Mouse (Mus musculus) midbrain, embryonic 11.5 days (tissue): ENCODE data around the gene Mchr1. TPM values are rescaled to one million over a fixed set of nuclear protein-coding genes. Genes with fewer than 3 reads are reported as not detected.

Experiments
- ATAC-seq: fragments of 200-750 bp; cut with Nextera tagmentation; 2 replicates; pipeline ENCODE4 v1.8.0; 2017; ENCODE audit warnings: moderate TSS enrichment, moderate library complexity; ENCODE audit not compliant: low FRiP score
- DNase-seq: peaks from one replicate; pipeline ENCODE4 v3.0.0; 2015; ENCODE audit warnings: low spot score; ENCODE audit errors: missing footprints
- H3K27ac ChIP-seq: fragments of 300-500 bp; sonication (generic); 2 replicates; pipeline ENCODE4 v1.5.1; 2014; ENCODE audit warnings: low read depth, low read length
- H3K27me3 ChIP-seq: fragments of 300-500 bp; sonication (generic); 2 replicates; pipeline ENCODE4 v1.6.1; 2014; ENCODE audit warnings: mild to moderate bottlenecking, low read length, moderate library complexity, mixed read lengths; ENCODE audit not compliant: control insufficient read depth, insufficient read depth
- H3K36me3 ChIP-seq: fragments of 300-500 bp; sonication (generic); 2 replicates; pipeline ENCODE4 v1.6.1; 2014; ENCODE audit warnings: mild to moderate bottlenecking, low read length, moderate library complexity, mixed read lengths; ENCODE audit not compliant: control insufficient read depth, insufficient read depth
- H3K4me1 ChIP-seq: fragments of 300-500 bp; sonication (generic); 2 replicates; pipeline ENCODE4 v1.6.1; 2014; ENCODE audit warnings: low read length; ENCODE audit not compliant: control insufficient read depth, insufficient read depth
- H3K4me2 ChIP-seq: fragments of 300-500 bp; sonication (generic); 2 replicates; pipeline ENCODE4 v1.6.1; 2014; ENCODE audit warnings: mild to moderate bottlenecking, moderate library complexity
- H3K4me3 ChIP-seq: fragments of 300-500 bp; sonication (generic); 2 replicates; pipeline ENCODE4 v1.5.1; 2014; ENCODE audit warnings: low read depth, low read length
- H3K9ac ChIP-seq: fragments of 300-500 bp; sonication (generic); 2 replicates; pipeline ENCODE4 v1.6.1; 2014; ENCODE audit warnings: low read length
- H3K9me3 ChIP-seq: fragments of 300-500 bp; sonication (generic); 2 replicates; pipeline ENCODE4 v1.6.1; 2016; ENCODE audit warnings: low read length; ENCODE audit not compliant: control insufficient read depth
- WGBS: fragments of 180-500 bp; shearing (Covaris S2); extraction: QIAGEN DNeasy Blood & Tissue Kit; methylation state at CpG from one replicate; pipeline ENCODE4 v1.1.7; 2014; 5-methylcytosine and 5-hydroxymethylcytosine counted together
- polyA plus RNA-seq: library from polyadenylated mRNA; unstranded; fragments of >200 nt; fragmentation: Nextera tagmentation; extraction: Ambion mirVana; gene quantifications from 2 replicates; pipeline ENCODE4 v1.2.1, GENCODE M21; 2014

Gene Mchr1
- polyA plus RNA-seq, 1 experiment from 2014 or later = 0.74 TPM

DNA sequence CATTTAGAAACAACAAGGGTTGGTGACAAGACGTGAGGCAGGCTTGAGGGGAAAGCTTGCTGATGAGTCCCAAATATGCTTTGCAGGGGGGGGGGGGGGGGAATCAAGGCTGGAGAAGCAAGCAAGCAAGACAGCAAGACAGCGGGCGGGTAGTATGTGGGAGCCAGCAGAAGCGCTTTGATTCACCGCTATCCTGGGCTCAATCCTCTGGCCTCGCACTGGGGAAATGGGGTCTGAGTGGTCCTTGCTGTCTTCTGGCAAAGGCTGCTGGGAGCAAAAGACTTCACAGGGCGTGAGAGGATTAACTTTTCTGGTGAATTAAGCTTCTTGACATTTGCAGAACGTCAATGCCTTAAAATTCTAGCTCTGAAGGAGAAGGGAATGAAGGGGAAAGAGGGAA lies 763 bp downstream of the Mchr1 start:
- H3K36me3 ChIP-seq = no peaks in the 10 kb centered on the region
- peak overlapping the region; percentile 56 for H3K9ac ChIP-seq
- H3K4me3 ChIP-seq = peak overlapping the region; percentile 37
- 1% methylated on average over 8 of the region's 8 CpGs for WGBS
- H3K27ac ChIP-seq = no peak overlapping the region
- H3K4me2 ChIP-seq = peak overlapping the region; percentile 78
- no peaks in the 10 kb centered on the region; the same call in 1 of the 2 replicates for H3K27me3 ChIP-seq
- ATAC-seq (no peak), DNase-seq (peak; percentile 84)
- peaks cover 12% of the 10 kb centered on the region; the same call in 1 of the 2 replicates for H3K4me1 ChIP-seq
- no peaks in the 10 kb centered on the region for H3K9me3 ChIP-seq

DNA sequence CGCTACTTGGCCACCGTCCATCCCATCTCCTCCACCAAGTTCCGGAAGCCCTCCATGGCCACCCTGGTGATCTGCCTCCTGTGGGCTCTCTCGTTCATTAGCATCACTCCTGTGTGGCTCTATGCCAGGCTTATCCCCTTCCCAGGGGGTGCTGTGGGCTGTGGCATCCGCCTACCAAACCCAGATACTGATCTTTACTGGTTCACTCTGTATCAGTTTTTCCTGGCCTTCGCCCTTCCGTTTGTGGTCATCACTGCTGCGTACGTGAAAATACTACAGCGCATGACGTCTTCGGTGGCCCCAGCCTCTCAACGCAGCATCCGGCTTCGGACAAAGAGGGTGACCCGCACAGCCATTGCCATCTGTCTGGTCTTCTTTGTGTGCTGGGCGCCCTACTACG lies 2.2 kb downstream of the Mchr1 start:
- WGBS = 92% methylated on average over 18 of the region's 18 CpGs
- no peaks in the 10 kb centered on the region; the same call in 1 of the 2 replicates for H3K27me3 ChIP-seq
- DNase-seq (peak; percentile 31), ATAC-seq (no peak)
- H3K27ac ChIP-seq = no peak overlapping the region
- peaks cover 12% of the 10 kb centered on the region; the same call in 1 of the 2 replicates for H3K4me1 ChIP-seq
- H3K9me3 ChIP-seq = no peaks in the 10 kb centered on the region
- no peak overlapping the region for H3K4me3 ChIP-seq
- H3K36me3 ChIP-seq = no peaks in the 10 kb centered on the region
- H3K9ac ChIP-seq = no peak overlapping the region
- no peak overlapping the region for H3K4me2 ChIP-seq

DNA sequence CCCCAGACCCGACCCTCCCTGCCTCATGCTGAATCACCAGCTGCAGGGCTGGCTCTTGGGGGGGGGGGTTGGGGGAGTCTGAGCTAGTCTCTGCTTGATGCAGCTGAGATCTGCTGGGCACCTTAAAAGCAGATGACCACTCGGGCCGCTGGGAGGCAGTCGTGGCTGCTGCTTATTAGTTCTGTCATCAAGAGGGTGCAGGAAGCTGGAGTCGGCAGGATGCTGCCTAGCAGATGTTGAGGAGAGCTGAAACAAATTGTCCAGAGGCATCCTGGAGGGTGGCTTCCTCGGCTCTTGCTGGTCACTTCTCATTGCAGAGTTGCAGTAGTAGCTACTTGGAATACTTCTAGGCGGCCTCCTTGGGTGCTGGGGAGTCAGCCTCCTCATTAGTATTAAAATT lies 4.0 kb downstream of the Mchr1 start:
- ATAC-seq = no peak
- WGBS = 22% methylated on average over 7 of the region's 7 CpGs

DNA sequence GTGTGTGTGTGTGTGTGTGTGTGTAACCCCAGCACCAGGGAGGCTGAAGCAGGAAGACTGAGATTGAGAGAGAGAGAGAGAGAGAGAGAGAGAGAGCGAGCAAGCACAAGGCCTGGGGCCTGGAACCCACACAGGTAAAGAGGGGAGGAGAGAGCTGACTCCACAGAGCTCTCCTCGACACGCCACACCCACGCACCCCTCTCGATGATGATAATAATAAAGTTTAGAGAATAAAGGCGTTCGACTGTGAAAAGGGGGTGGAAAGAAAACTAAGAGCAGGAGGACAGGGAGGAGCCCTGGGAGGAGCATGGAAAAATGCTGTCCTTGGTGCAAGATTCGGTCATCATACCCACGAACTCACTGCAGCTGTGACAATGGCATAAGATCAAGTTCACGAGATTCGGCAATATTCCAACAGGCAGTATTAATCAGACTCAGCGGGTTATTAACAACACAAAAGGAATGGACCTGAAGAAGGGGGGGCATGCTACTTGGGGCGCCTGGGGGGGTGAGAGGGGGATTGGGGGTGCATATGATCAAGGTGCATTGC lies 4.6 kb downstream of the Mchr1 start:
- no peak overlapping the region for H3K4me3 ChIP-seq
- H3K9me3 ChIP-seq = no peaks in the 10 kb centered on the region
- no peak overlapping the region for H3K4me2 ChIP-seq
- no peak overlapping the region for H3K9ac ChIP-seq
- H3K36me3 ChIP-seq = no peaks in the 10 kb centered on the region
- peak; percentile 45 for DNase-seq
- 77% methylated on average over 13 of the region's 13 CpGs for WGBS
- no peaks in the 10 kb centered on the region; the same call in 1 of the 2 replicates for H3K27me3 ChIP-seq
- H3K4me1 ChIP-seq = peaks cover 12% of the 10 kb centered on the region; the same call in 1 of the 2 replicates
- H3K27ac ChIP-seq = no peak overlapping the region
- no peak for ATAC-seq

More for the DNA sequence above, 4.0 kb downstream of the Mchr1 start:
- DNase-seq = peak; percentile 86
- no peaks in the 10 kb centered on the region for H3K36me3 ChIP-seq
- no peaks in the 10 kb centered on the region for H3K9me3 ChIP-seq
- no peak overlapping the region for H3K4me3 ChIP-seq
- no peak overlapping the region for H3K27ac ChIP-seq
- H3K4me2 ChIP-seq = no peak overlapping the region
- H3K9ac ChIP-seq = no peak overlapping the region
- peaks cover 12% of the 10 kb centered on the region; the same call in 1 of the 2 replicates for H3K4me1 ChIP-seq
- H3K27me3 ChIP-seq = no peaks in the 10 kb centered on the region; the same call in 1 of the 2 replicates

DNA sequence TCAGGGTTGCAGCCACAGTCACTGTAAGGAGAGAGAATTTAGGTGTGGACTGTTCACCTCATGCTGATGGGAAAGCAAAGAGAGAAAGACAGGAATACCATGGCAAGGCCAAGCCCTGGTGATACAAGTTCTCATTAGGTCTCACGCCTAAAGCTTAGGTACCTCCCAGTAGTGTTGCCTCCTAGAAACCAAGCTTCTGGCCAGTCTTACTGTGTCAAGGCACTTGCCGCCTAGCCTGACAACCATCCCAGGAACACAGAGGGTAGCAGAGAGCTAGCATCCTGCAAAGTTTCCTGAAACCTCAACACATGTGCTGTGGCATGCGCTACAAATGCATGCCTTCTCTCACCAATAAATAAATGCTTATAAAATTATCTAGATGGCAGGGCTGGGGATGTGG lies 11.6 kb downstream of the Mchr1 start:
- H3K4me3 ChIP-seq = no peak overlapping the region
- H3K27ac ChIP-seq = no peak overlapping the region
- H3K9me3 ChIP-seq = no peaks in the 10 kb centered on the region
- ATAC-seq (no peak), DNase-seq (peak; percentile 79)
- no peaks in the 10 kb centered on the region for H3K36me3 ChIP-seq
- H3K27me3 ChIP-seq = no peaks in the 10 kb centered on the region
- H3K4me1 ChIP-seq = no peaks in the 10 kb centered on the region
- 94% methylated on average over 3 of the region's 3 CpGs for WGBS
- no peak overlapping the region for H3K4me2 ChIP-seq
- H3K9ac ChIP-seq = no peak overlapping the region

DNA sequence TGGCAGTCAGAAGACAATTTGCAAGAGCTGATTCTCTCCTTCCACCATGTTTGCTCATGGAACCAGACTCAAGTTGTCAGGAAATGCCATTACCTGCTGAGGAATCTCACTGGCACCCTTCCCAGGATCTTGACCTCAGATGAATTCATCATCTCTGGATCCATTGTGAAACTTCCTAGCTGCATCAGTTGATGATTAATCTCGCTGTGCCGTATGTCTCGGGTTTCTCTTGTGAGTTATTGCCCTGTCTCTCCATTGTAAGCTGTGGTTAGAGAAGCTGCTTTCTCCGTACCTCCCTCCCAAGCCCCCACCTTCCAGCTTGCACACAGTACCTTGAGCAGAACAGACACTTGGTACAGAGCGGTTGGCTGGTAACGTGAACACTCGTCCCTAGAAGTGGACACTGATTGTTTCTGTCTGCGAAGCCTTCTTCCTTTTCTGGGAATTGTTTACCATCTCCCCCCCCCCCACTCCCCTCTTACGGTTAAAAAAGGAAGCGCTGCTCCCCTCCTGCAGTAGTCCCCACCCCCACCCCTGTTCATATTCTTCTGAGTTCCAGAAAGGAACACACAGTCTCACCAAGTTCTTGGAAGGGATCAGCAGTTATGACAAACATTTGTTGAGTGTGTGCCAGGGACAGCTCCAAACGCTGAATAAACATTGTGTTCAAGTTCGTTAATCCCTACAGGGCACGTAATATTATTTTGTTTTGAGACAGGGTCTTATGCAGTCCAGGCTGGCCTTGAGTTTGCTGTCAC lies 12.5 kb downstream of the Mchr1 start:
- Histone ChIP-seq H3K27ac (no peak overlapping the region), H3K4me1 (no peaks in the 10 kb centered on the region), H3K27me3 (no peaks in the 10 kb centered on the region), H3K4me3 (no peak overlapping the region), H3K4me2 (no peak overlapping the region), H3K36me3 (no peaks in the 10 kb centered on the region), H3K9me3 (no peaks in the 10 kb centered on the region), H3K9ac (no peak overlapping the region)
- ATAC-seq (no peak), DNase-seq (peak; percentile 82)
- 77% methylated on average over 13 of the region's 13 CpGs for WGBS

DNA sequence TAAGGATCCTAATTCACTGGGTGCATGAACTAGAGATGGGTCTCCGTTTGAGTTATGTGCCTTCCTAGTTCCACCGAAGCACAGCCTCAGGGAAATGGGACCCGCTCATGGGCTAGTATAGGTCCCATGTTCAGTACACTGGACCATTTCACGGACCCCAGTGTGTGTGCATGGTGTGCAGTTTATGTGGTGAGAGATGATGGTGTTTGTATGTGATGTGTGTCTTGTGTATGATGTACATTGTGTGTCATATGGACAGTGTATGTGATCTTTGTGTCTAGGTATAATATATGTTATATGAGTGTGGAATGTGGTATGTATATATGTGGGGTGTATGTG lies 13.0 kb downstream of the Mchr1 start:
- H3K9ac ChIP-seq = no peak overlapping the region
- no peaks in the 10 kb centered on the region for H3K36me3 ChIP-seq
- H3K4me3 ChIP-seq = no peak overlapping the region
- H3K4me1 ChIP-seq = no peaks in the 10 kb centered on the region
- ATAC-seq = no peak
- 88% methylated on average over 4 of the region's 4 CpGs for WGBS
- H3K27ac ChIP-seq = no peak overlapping the region
- DNase-seq = peak; percentile 4
- H3K4me2 ChIP-seq = no peak overlapping the region
- H3K27me3 ChIP-seq = no peaks in the 10 kb centered on the region
- H3K9me3 ChIP-seq = no peaks in the 10 kb centered on the region

DNA sequence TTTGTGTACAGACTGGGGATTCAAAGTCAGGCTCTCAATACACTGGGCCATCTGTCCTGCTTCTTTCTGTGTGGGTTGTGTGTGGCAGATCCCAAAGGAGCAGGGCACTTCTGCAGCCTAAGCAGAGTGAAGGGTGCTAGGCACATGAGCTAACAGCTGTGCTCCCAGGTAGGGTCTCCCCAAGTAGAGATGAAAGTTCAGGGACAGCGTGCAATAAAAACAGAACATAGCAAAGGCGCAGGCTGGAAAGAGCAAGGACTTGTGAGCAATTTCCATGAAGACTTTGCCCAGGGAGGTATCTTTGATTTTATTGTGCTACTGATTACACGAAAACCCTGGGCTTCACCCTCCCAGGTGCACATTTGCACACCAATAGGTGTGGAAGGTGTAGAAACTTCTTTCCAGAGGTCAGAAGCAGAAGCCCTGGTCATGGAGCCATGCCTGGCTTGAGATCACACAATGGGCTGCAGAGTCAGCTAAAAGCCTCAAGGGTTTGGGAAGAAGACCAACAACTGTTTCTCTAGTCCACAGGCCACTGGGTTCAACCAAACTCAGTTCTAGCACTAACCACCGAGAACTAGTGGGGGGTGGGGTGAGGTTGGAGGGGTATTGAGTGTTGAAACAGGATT lies 13.8 kb downstream of the Mchr1 start:
- H3K9ac ChIP-seq = no peak overlapping the region
- no peaks in the 10 kb centered on the region for H3K36me3 ChIP-seq
- no peak overlapping the region for H3K27ac ChIP-seq
- ATAC-seq = no peak
- H3K9me3 ChIP-seq = no peaks in the 10 kb centered on the region
- H3K4me2 ChIP-seq = no peak overlapping the region
- no peaks in the 10 kb centered on the region for H3K27me3 ChIP-seq
- no peak overlapping the region for H3K4me3 ChIP-seq
- peak; percentile 21 for DNase-seq
- H3K4me1 ChIP-seq = no peaks in the 10 kb centered on the region
- whole genome bisulfite sequencing = 88% methylated on average over 4 of the region's 4 CpGs

DNA sequence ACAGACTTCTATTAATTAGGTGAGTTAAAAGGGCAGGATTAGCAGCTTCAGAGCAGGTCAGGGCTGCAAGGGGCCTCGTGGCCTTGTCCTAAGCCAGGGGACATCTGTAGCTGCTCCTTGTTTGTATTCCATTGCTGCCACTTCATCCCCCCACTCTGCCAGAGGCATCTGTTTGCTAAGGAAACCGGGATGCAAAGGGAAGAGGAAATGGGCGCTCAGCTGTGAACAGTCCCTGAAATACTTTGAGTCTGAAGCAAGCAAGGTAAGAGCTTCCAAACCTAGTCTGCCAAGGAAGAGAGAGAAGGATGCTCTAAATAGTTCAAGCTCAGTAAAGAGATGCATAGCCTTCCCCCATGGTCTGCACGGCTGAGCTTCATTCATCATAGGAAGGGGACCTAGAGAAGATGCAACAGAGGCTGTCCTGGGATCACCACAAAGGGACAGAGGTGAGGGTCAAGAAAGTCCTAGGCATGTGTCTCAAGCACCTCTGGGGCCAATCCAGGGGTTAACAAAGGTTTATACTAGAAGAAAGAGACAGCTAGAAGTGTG lies 17.4 kb downstream of the Mchr1 start:
- Histone ChIP-seq H3K9me3 (no peaks in the 10 kb centered on the region), H3K9ac (no peak overlapping the region), H3K4me3 (no peak overlapping the region), H3K4me2 (no peak overlapping the region), H3K27ac (no peak overlapping the region), H3K4me1 (no peaks in the 10 kb centered on the region), H3K27me3 (no peaks in the 10 kb centered on the region), H3K36me3 (no peaks in the 10 kb centered on the region)
- 63% methylated on average over 4 of the region's 4 CpGs for WGBS
- DNase-seq (peak; percentile 64), ATAC-seq (no peak)
